In the genomic region with DNA sequence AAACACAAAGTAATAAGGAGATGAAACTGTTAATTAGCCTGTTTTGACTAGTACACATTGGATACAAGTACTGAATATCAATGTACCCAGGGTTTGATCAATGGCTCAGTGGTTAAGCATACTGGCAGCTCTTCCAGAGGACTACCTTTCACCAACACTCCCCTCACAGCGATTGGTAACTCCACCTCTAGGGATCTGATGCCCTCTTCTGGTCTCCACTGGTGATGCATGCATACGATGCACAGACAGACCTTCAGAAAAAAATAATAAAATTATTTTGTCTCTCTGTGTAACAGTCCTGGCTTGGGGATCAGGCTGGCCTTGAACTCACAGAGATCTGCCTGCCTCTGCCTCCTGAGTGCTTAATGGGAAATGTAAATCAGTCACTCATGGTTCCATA, we compare ENCODE assay signal across 9 mouse cellular contexts. TPM values are rescaled to one million over a fixed set of nuclear protein-coding genes. Genes with fewer than 3 reads are reported as not detected.
DNase-seq lines count a peak whose midpoint lies in the region; ATAC-seq and TF ChIP-seq lines count a peak whose summit lies in the region.
"Had no signal": no experiment of that assay in that cellular context is flagged by ENCODE, and none has a peak within 500 bp of the region (broad histone marks: within the 10 kb centered on the region; RNA-seq: fewer than 3 reads in every experiment).

No protein-coding gene starts in this region.

- H3K27ac ChIP-seq in forebrain, postnatal 0 days (ENCODE audit: low read depth, low read length), result no peak overlapping the region
- H3K27ac ChIP-seq in forebrain, embryonic 10.5 days, result no peak overlapping the region
- H3K27ac ChIP-seq in thymus, adult 2 months (ENCODE audit: control insufficient read depth, insufficient read depth, low read length), result no peak overlapping the region
- H3K27ac ChIP-seq in hindbrain, embryonic 13.5 days, result no peak overlapping the region
- H3K27ac ChIP-seq in hindbrain, embryonic 12.5 days, result no peak overlapping the region
- H3K27ac ChIP-seq: limb, embryonic 13.5 days had no signal

- no peak for TF ChIP-seq POLR2A in thymus, adult 2 months (IDR thresholded peaks at IDR 0.05; ENCODE audit: control insufficient read depth, extremely low read depth, insufficient read depth, low read length, poor library complexity)

- H3K36me3 ChIP-seq in forebrain, postnatal 0 days (ENCODE audit: insufficient read depth), result no peaks in the 10 kb centered on the region
- H3K36me3 ChIP-seq in forebrain, embryonic 10.5 days (replicated peaks), result no peaks in the 10 kb centered on the region
- H3K36me3 ChIP-seq in thymus, adult 2 months (ENCODE audit: control insufficient read depth, insufficient read depth, low read length), result no peaks in the 10 kb centered on the region
- H3K36me3 ChIP-seq in splenic B cell, adult 2 months (ENCODE audit: control insufficient read depth, insufficient read depth, low read length, poor library complexity, severe bottlenecking), result no peaks in the 10 kb centered on the region
- no peaks in the 10 kb centered on the region for H3K36me3 ChIP-seq in hindbrain, embryonic 13.5 days
- no peaks in the 10 kb centered on the region for H3K36me3 ChIP-seq in hindbrain, embryonic 12.5 days
- H3K36me3 ChIP-seq: limb, embryonic 13.5 days had no signal

- peak; percentile 30; the same call in 1 of the 2 replicates for TF ChIP-seq CTCF in forebrain, postnatal 0 days (IDR thresholded peaks at IDR 0.05; ENCODE audit: low read depth)
- no peak for TF ChIP-seq CTCF in thymus, adult 2 months (IDR thresholded peaks at IDR 0.05; ENCODE audit: borderline replicate concordance, control insufficient read depth, extremely low read depth, insufficient read depth, low read length, poor library complexity)

- H3K9ac ChIP-seq in forebrain, postnatal 0 days, result no peak overlapping the region
- H3K9ac ChIP-seq in hindbrain, embryonic 13.5 days, result no peak overlapping the region
- H3K9ac ChIP-seq in hindbrain, embryonic 12.5 days, result no peak overlapping the region
- H3K9ac ChIP-seq: limb, embryonic 13.5 days had no signal

- DNase-seq in forebrain, postnatal 0 days, result no peak
- DNase-seq in forebrain, embryonic 10.5 days (ENCODE audit: extremely low spot score, low spot score), result no peak
- peak; percentile 40 for DNase-seq in thymus, adult 2 months
- DNase-seq in thymus, postnatal 0 days (ENCODE audit: low spot score), result no peak
- peak; percentile 39 to 75 for DNase-seq in kidney, postnatal 36 days
- peak; percentile 51 for DNase-seq in splenic B cell, adult 2 months (ENCODE audit: low read depth, low spot score)

- WGBS in forebrain, postnatal 0 days, result 40% methylated on average over 2 of the region's 2 CpGs
- WGBS in forebrain, embryonic 10.5 days, result 47% methylated on average over 2 of the region's 2 CpGs
- WGBS in thymus, adult 2 months, result 14% methylated on average over 2 of the region's 2 CpGs
- WGBS in hindbrain, embryonic 13.5 days, result 53% methylated on average over 2 of the region's 2 CpGs
- WGBS in hindbrain, embryonic 12.5 days, result 39% methylated on average over 2 of the region's 2 CpGs

- no peaks in the 10 kb centered on the region for H3K4me1 ChIP-seq in forebrain, postnatal 0 days (ENCODE audit: insufficient read depth)
- no peaks in the 10 kb centered on the region for H3K4me1 ChIP-seq in forebrain, embryonic 10.5 days
- no peaks in the 10 kb centered on the region for H3K4me1 ChIP-seq in thymus, adult 2 months (replicated peaks; ENCODE audit: control insufficient read depth, insufficient read depth, low read length)
- H3K4me1 ChIP-seq in hindbrain, embryonic 13.5 days (replicated peaks), result no peaks in the 10 kb centered on the region
- no peaks in the 10 kb centered on the region for H3K4me1 ChIP-seq in hindbrain, embryonic 12.5 days

- no peaks in the 10 kb centered on the region for H3K27me3 ChIP-seq in forebrain, postnatal 0 days (ENCODE audit: insufficient read depth, low read length)
- peaks cover 6% of the 10 kb centered on the region; the same call in 1 of the 2 replicates for H3K27me3 ChIP-seq in forebrain, embryonic 10.5 days (ENCODE audit: poor library complexity, severe bottlenecking)
- H3K27me3 ChIP-seq in thymus, adult 2 months (ENCODE audit: control insufficient read depth, insufficient read depth, low read length), result no peaks in the 10 kb centered on the region
- no peaks in the 10 kb centered on the region; the same call in 1 of the 2 replicates for H3K27me3 ChIP-seq in splenic B cell, adult 2 months (ENCODE audit: control insufficient read depth, insufficient read depth, low read length, poor library complexity, severe bottlenecking)
- no peaks in the 10 kb centered on the region for H3K27me3 ChIP-seq in hindbrain, embryonic 13.5 days
- H3K27me3 ChIP-seq in hindbrain, embryonic 12.5 days, result peaks cover 6% of the 10 kb centered on the region; the same call in 1 of the 2 replicates

- no peak overlapping the region for H3K4me3 ChIP-seq in forebrain, postnatal 0 days (ENCODE audit: low read depth, low read length)
- H3K4me3 ChIP-seq in forebrain, embryonic 10.5 days, result no peak overlapping the region
- no peak overlapping the region for H3K4me3 ChIP-seq in thymus, adult 2 months (ENCODE audit: control insufficient read depth, insufficient read depth, low read length)
- no peak overlapping the region for H3K4me3 ChIP-seq in hindbrain, embryonic 13.5 days
- H3K4me3 ChIP-seq in hindbrain, embryonic 12.5 days, result no peak overlapping the region
- H3K4me3 ChIP-seq: limb, embryonic 13.5 days had no signal

- H3K4me2 ChIP-seq in forebrain, postnatal 0 days (ENCODE audit: low read depth), result no peak overlapping the region
- no peak overlapping the region for H3K4me2 ChIP-seq in hindbrain, embryonic 13.5 days
- no peak overlapping the region for H3K4me2 ChIP-seq in hindbrain, embryonic 12.5 days (replicated peaks)
- H3K4me2 ChIP-seq: limb, embryonic 13.5 days had no signal

- ATAC-seq in forebrain, postnatal 0 days, result no peak
- no peak for ATAC-seq in hindbrain, embryonic 13.5 days (ENCODE audit: low FRiP score)
- no peak for ATAC-seq in hindbrain, embryonic 12.5 days (ENCODE audit: low FRiP score)

- no peaks in the 10 kb centered on the region for H3K9me3 ChIP-seq in forebrain, postnatal 0 days (ENCODE audit: low read length)
- H3K9me3 ChIP-seq in forebrain, embryonic 10.5 days, result no peaks in the 10 kb centered on the region
- no peaks in the 10 kb centered on the region for H3K9me3 ChIP-seq in hindbrain, embryonic 13.5 days
- no peaks in the 10 kb centered on the region for H3K9me3 ChIP-seq in hindbrain, embryonic 12.5 days (replicated peaks)
- H3K9me3 ChIP-seq: limb, embryonic 13.5 days had no signal

RNA-seq across cellular contexts. Expression of gene Btf3, which starts 15.3 kb away (rescaled TPM):
- 435 and 523 TPM in 2 replicates for total RNA-seq in forebrain, postnatal 0 days (2014; rRNA removed)
- polyA plus RNA-seq in forebrain, postnatal 0 days (2015; fragmentation: Nextera tagmentation; extraction: Ambion mirVana), result 562 and 667 TPM in 2 replicates
- 756 and 758 TPM in 2 replicates for polyA plus RNA-seq in forebrain, embryonic 10.5 days (2016; fragmentation: Nextera tagmentation; extraction: Ambion mirVana)
- 200 and 204 TPM in 2 replicates for polyA plus RNA-seq in thymus, adult 2 months (2012; rRNA removed)
- 813 and 840 TPM in 2 replicates for polyA plus RNA-seq in thymus, postnatal 0 days (2015; fragmentation: Nextera tagmentation; extraction: Ambion mirVana)
- polyA plus RNA-seq in hindbrain, embryonic 13.5 days (2015; fragmentation: Nextera tagmentation; extraction: Ambion mirVana), result 585 and 615 TPM in 2 replicates
- 631 and 677 TPM in 2 replicates for polyA plus RNA-seq in hindbrain, embryonic 12.5 days (2016; fragmentation: Nextera tagmentation; extraction: Ambion mirVana)

RNA-seq across cellular contexts. Expression of gene Foxd1, which starts 21.9 kb away (rescaled TPM):
- 2.0 and 2.2 TPM in 2 replicates for total RNA-seq in forebrain, postnatal 0 days (2014; rRNA removed)
- 0.62 and 0.86 TPM in 2 replicates for polyA plus RNA-seq in forebrain, postnatal 0 days (2015; fragmentation: Nextera tagmentation; extraction: Ambion mirVana)
- 2.9 and 3.1 TPM in 2 replicates for polyA plus RNA-seq in forebrain, embryonic 10.5 days (2016; fragmentation: Nextera tagmentation; extraction: Ambion mirVana)
- polyA plus RNA-seq in thymus, adult 2 months (2012; rRNA removed), result 0.03 TPM in 2 replicates
- polyA plus RNA-seq in thymus, postnatal 0 days (2015; fragmentation: Nextera tagmentation; extraction: Ambion mirVana), result 0.04 TPM in 1 of 2 replicates, not detected in the other
- 0.79 and 1.1 TPM in 2 replicates for polyA plus RNA-seq in hindbrain, embryonic 13.5 days (2015; fragmentation: Nextera tagmentation; extraction: Ambion mirVana)
- 7.0 and 9.2 TPM in 2 replicates for polyA plus RNA-seq in hindbrain, embryonic 12.5 days (2016; fragmentation: Nextera tagmentation; extraction: Ambion mirVana)

RNA-seq across cellular contexts. Expression of gene Gm21976, which starts 52.4 kb away (rescaled TPM):
- total RNA-seq in forebrain, postnatal 0 days (2014; rRNA removed), result 1.0 TPM in 1 of 2 replicates, not detected in the other
- polyA plus RNA-seq in forebrain, postnatal 0 days (2015; fragmentation: Nextera tagmentation; extraction: Ambion mirVana), result not detected in 2 replicates
- not detected in 2 replicates for polyA plus RNA-seq in forebrain, embryonic 10.5 days (2016; fragmentation: Nextera tagmentation; extraction: Ambion mirVana)
- 0.34 TPM in 1 of 2 replicates, not detected in the other for polyA plus RNA-seq in thymus, adult 2 months (2012; rRNA removed)
- polyA plus RNA-seq in thymus, postnatal 0 days (2015; fragmentation: Nextera tagmentation; extraction: Ambion mirVana), result not detected in 2 replicates
- not detected in 2 replicates for polyA plus RNA-seq in hindbrain, embryonic 13.5 days (2015; fragmentation: Nextera tagmentation; extraction: Ambion mirVana)
- not detected in 2 replicates for polyA plus RNA-seq in hindbrain, embryonic 12.5 days (2016; fragmentation: Nextera tagmentation; extraction: Ambion mirVana)
- polyA plus RNA-seq: limb, embryonic 13.5 days had no signal

Comparison
In these comparisons a context has a peak if more than half of its experiments do, and no peak if none do; other contexts are left out.
1. DNase-seq: peak in thymus, adult 2 months (single experiment), kidney, postnatal 36 days (2 of 2) and splenic B cell, adult 2 months (single experiment); none in forebrain, postnatal 0 days (single experiment), forebrain, embryonic 10.5 days (single experiment) and thymus, postnatal 0 days (single experiment).